Mouse (Mus musculus) liver, embryonic 12.5 days (tissue): Measurements from ENCODE around the gene Rcbtb2. TPM values are rescaled to one million over a fixed set of nuclear protein-coding genes. Genes with fewer than 3 reads are reported as not detected.

Experiments
- ATAC-seq: fragments of 200-750 bp; cut with Nextera tagmentation; 2 replicates; pipeline ENCODE4 v1.8.0; 2017; ENCODE audit warnings: moderate number of reproducible peaks, mild to moderate bottlenecking, moderate library complexity
- H3K27ac ChIP-seq: fragments of 300-500 bp; sonication (generic); 2 replicates; pipeline ENCODE4 v1.5.1; 2016; ENCODE audit warnings: mild to moderate bottlenecking
- H3K27me3 ChIP-seq: fragments of 300-500 bp; sonication (generic); replicated peaks from 2 replicates; pipeline ENCODE4 v1.6.1; 2016; ENCODE audit warnings: mild to moderate bottlenecking, moderate library complexity
- H3K36me3 ChIP-seq: fragments of 300-500 bp; sonication (generic); 2 replicates; pipeline ENCODE4 v1.6.1; 2016; ENCODE audit warnings: mild to moderate bottlenecking, moderate library complexity
- H3K4me1 ChIP-seq: fragments of 300-500 bp; sonication (generic); 2 replicates; pipeline ENCODE4 v1.6.1; 2016
- H3K4me2 ChIP-seq: fragments of 300-500 bp; sonication (generic); 2 replicates; pipeline ENCODE4 v1.6.1; 2016; ENCODE audit warnings: mild to moderate bottlenecking, moderate library complexity
- H3K4me3 ChIP-seq: fragments of 300-500 bp; sonication (generic); 2 replicates; pipeline ENCODE4 v1.5.1; 2016; ENCODE audit warnings: mild to moderate bottlenecking, moderate library complexity
- H3K9ac ChIP-seq: fragments of 300-500 bp; sonication (generic); 2 replicates; pipeline ENCODE4 v1.6.1; 2016; ENCODE audit warnings: mild to moderate bottlenecking, moderate library complexity
- H3K9me3 ChIP-seq: fragments of 300-500 bp; sonication (generic); replicated peaks from 2 replicates; pipeline ENCODE4 v1.6.1; 2016; ENCODE audit warnings: mild to moderate bottlenecking, moderate library complexity
- WGBS: fragments of 180-500 bp; shearing (Covaris S2); methylation state at CpG from one replicate; pipeline ENCODE4 v1.1.7; 2016; ENCODE audit not compliant: insufficient replicate concordance; 5-methylcytosine and 5-hydroxymethylcytosine counted together
- polyA plus RNA-seq: library from polyadenylated mRNA; unstranded; fragments of >200 nt; fragmentation: Nextera tagmentation; extraction: Ambion mirVana; gene quantifications from 2 replicates; pipeline ENCODE4 v1.2.1, GENCODE M21; 2016

Gene Rcbtb2
- polyA plus RNA-seq, 1 experiment from 2014 or later = 28.9 TPM

DNA sequence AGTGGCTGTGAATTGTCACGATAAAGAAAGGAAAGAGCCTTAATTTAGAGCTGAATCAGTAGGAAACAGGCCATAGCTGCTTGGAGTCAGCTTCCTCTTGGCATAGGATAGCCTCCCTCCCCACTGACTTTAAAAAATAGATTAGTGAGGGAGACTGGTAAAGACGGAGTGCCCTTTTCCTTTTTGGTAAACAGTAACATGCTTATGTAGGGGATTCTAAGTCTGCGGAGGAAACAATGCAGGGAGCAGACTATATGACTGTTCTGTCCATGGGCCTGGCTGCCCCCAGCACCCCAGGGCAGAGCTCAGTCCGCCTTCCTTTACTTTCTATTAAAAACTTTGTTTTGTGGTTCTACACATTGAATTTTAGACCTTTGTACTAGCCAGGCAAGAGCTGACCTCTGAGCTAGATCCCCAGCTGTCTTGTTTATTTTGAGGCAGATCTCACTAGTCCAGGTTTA, 56.4 kb downstream of the Rcbtb2 start:
- H3K27me3 ChIP-seq = no peaks in the 10 kb centered on the region
- peak; percentile 58; the same call in 1 of the 2 replicates for ATAC-seq
- H3K4me1 ChIP-seq = peaks cover 43% of the 10 kb centered on the region
- H3K9me3 ChIP-seq = no peaks in the 10 kb centered on the region
- no peak overlapping the region for H3K4me3 ChIP-seq
- H3K27ac ChIP-seq = peak overlapping the region; percentile 69
- H3K4me2 ChIP-seq = no peak overlapping the region
- peaks cover 24% of the 10 kb centered on the region; the same call in 1 of the 2 replicates for H3K36me3 ChIP-seq
- no peak overlapping the region for H3K9ac ChIP-seq
- 40% methylated on average over 4 of the region's 4 CpGs for WGBS

DNA sequence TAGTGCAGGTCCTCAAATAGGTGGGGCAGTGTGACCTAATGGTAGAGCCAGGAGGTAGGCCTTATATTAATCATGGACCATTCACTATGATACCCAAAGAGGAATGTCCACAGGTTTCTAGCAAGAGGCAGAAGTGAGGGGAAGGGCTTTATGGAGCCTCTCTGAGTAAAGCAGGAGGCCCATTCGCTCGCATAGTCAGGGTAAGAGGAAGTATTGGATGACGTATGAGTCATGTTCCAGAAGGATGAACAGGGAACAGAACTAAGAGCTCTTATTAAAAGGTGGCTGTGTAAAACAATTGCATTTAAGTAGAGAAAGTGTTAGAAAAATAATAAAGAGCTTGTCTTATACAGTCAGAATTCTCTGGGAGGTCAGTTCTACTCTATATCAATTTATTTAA, 57.8 kb downstream of the Rcbtb2 start:
- peaks cover 29% of the 10 kb centered on the region; the same call in 1 of the 2 replicates for H3K36me3 ChIP-seq
- no peak overlapping the region for H3K27ac ChIP-seq
- peaks cover 33% of the 10 kb centered on the region for H3K4me1 ChIP-seq
- H3K4me2 ChIP-seq = no peak overlapping the region
- 75% methylated on average over 3 of the region's 3 CpGs for WGBS
- no peak overlapping the region for H3K9ac ChIP-seq
- no peaks in the 10 kb centered on the region for H3K9me3 ChIP-seq
- no peaks in the 10 kb centered on the region for H3K27me3 ChIP-seq
- no peak for ATAC-seq
- no peak overlapping the region for H3K4me3 ChIP-seq

DNA sequence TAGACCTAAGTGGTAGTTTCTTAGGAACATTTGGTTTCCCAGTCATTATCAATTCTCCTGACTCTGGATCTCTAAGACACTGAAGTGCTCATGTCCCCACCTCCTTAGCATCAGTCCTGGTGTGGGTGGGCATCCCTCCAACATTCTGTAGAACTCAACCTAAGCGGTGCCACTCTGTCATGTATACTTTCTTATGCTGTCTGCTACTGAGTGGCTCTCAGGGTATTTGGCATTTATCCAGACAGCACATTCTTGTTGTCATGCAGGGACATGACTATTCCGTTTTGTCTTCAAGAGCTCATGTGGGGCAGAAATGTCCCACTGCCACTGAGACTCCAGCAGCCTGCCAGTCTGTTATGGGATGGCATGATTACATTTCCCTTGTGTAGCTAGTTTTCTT, 58.3 kb downstream of the Rcbtb2 start:
- no peak for ATAC-seq
- H3K4me1 ChIP-seq = peaks cover 28% of the 10 kb centered on the region
- 78% methylated on average over 2 of the region's 2 CpGs for WGBS

DNA sequence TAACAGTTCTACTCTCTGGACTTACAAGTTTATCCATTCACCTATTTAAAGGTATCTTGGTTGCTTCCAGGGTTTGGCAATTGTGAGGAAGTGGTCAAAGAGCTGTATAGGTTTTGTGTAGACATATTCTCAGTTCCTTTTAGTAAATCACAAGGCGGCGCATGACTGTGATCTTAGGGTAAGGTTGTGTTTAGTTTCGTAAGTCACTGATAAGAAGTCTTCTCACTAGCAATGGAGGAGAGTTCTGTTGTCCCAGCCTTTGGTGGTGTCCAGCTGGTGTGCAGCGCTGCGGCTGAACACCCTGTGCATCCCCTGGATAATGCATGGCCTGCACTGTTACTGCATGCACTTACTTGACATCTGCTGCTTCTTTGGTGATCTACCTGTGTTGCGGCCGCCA, 64.0 kb downstream of the Rcbtb2 start:
- ATAC-seq = no peak
- H3K9ac ChIP-seq = no peak overlapping the region
- H3K27ac ChIP-seq = no peak overlapping the region
- no peak overlapping the region for H3K4me2 ChIP-seq
- H3K4me1 ChIP-seq = no peaks in the 10 kb centered on the region
- H3K27me3 ChIP-seq = no peaks in the 10 kb centered on the region
- no peak overlapping the region for H3K4me3 ChIP-seq
- 91% methylated on average over 7 of the region's 7 CpGs for WGBS
- peaks cover 28% of the 10 kb centered on the region for H3K36me3 ChIP-seq
- no peaks in the 10 kb centered on the region for H3K9me3 ChIP-seq

More for the DNA sequence above, 58.3 kb downstream of the Rcbtb2 start:
- peaks cover 30% of the 10 kb centered on the region for H3K36me3 ChIP-seq
- no peaks in the 10 kb centered on the region for H3K9me3 ChIP-seq
- no peak overlapping the region for H3K4me3 ChIP-seq
- no peaks in the 10 kb centered on the region for H3K27me3 ChIP-seq
- no peak overlapping the region for H3K27ac ChIP-seq
- H3K4me2 ChIP-seq = no peak overlapping the region
- H3K9ac ChIP-seq = no peak overlapping the region

DNA sequence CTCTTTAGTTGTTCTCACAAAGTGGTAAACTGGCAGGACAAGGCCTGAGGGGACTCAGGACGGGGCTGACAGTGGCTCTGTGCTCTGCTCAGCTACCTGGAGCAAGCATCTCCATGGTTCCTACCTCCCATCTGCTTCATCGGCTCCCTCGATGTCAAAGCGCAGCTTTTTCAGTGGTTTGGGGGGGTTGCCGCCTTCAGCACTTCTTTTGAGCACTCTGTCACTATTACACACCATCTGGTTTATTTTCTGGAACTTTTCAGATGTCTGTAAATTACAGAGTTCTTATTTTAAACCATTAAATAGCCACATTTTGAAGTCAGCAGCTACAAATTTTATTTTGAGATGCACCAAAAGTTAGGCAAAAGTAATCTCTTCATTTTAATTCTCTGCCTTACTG, 76.2 kb downstream of the Rcbtb2 start:
- ATAC-seq = no peak
- no peaks in the 10 kb centered on the region for H3K9me3 ChIP-seq
- H3K27ac ChIP-seq = no peak overlapping the region
- 71% methylated on average over 5 of the region's 5 CpGs for WGBS
- no peak overlapping the region for H3K4me3 ChIP-seq
- no peak overlapping the region for H3K4me2 ChIP-seq
- H3K36me3 ChIP-seq = peaks cover 73% of the 10 kb centered on the region
- H3K27me3 ChIP-seq = no peaks in the 10 kb centered on the region
- H3K4me1 ChIP-seq = no peaks in the 10 kb centered on the region
- no peak overlapping the region for H3K9ac ChIP-seq

DNA sequence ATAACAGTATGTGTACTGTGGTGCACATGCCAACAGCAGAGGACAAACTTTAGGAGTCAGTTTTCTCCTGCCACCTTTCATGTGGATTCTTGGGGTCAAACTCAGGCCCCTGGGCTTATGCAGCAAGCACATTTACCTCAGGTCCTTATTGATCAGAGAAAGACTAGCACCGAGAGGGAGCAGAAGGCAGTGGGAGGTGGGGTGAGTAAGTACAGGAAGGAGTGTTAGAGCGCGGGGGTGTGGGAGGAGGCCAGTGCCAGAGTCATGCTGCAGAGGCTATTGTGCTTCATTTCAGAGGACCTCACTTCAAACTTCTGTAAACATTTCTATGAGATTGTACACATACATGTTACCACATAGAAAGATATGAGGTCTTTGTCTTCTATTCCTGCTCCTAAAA, 78.6 kb downstream of the Rcbtb2 start:
- Histone ChIP-seq H3K4me2 (no peak overlapping the region), H3K27me3 (no peaks in the 10 kb centered on the region), H3K4me1 (no peaks in the 10 kb centered on the region), H3K4me3 (no peak overlapping the region), H3K27ac (no peak overlapping the region), H3K9ac (no peak overlapping the region), H3K36me3 (peaks cover 71% of the 10 kb centered on the region), H3K9me3 (no peaks in the 10 kb centered on the region)
- no peak for ATAC-seq
- WGBS = 41% methylated on average over 3 of the region's 3 CpGs

DNA sequence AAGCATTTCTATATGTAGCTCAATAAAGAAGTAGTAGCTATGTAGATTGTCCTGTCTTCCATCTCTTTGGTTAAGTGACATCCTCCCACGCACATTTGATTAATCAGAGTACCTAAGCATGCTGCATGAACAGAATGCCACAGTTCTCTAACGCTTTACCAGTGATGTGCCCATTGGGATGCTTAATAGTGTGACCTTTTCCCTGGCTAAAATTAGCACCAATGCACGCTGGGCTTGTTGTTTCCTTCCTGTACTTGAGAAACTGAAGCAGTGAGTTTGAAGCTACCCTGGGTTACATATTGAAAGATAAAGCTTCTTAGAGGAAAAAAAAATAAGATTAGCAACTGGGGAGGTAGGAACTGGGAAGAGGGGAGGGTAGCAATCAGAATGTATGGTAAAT, 81.2 kb downstream of the Rcbtb2 start:
- Histone ChIP-seq H3K36me3 (peaks cover 56% of the 10 kb centered on the region), H3K4me2 (no peak overlapping the region), H3K27ac (no peak overlapping the region), H3K9me3 (no peaks in the 10 kb centered on the region), H3K9ac (no peak overlapping the region), H3K27me3 (no peaks in the 10 kb centered on the region), H3K4me3 (no peak overlapping the region), H3K4me1 (no peaks in the 10 kb centered on the region)
- ATAC-seq = no peak
- 49% methylated on average over 3 of the region's 3 CpGs for WGBS

DNA sequence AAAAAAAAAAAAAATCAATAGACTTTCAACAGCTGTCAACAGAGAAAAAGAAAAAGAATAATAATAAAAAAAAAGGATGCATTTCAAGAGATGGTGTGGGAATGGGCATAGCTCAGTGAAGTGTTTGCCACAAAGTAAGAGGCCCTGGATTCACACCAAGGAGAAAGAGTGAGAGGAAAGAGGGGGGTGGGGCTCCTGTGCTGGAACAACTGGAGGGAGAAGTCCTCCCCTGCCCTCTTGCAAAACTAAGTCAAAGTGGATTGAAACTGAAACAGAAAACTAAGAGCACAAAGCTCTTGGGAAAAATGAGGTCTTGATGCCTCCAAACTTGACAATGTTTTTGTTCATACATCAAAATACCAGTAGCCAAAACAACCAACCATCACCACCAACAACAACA, 86.4 kb downstream of the Rcbtb2 start:
- ATAC-seq = no peak
- no peak overlapping the region for H3K4me3 ChIP-seq
- no peaks in the 10 kb centered on the region for H3K9me3 ChIP-seq
- peaks cover 56% of the 10 kb centered on the region for H3K36me3 ChIP-seq
- no peak overlapping the region for H3K27ac ChIP-seq
- peaks cover 3% of the 10 kb centered on the region for H3K4me1 ChIP-seq
- H3K27me3 ChIP-seq = no peaks in the 10 kb centered on the region
- no peak overlapping the region for H3K4me2 ChIP-seq
- no peak overlapping the region for H3K9ac ChIP-seq

DNA sequence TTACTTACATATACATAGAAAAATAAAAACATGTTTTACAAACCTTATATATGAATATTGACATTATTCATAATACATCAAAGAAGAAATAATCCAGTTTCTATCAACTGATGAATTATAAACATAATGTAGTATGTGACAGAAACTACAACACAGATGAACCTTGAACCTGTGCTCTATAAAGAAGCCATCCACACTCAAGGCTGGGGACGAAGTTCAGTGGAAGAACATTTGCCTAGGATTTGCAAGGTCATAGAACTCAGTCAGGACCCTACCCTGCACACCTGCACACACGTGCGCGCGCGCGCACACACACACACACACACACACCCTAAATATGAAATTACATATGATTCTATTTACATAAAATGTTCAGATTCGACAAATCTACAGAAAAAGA, 87.4 kb downstream of the Rcbtb2 start:
- Histone ChIP-seq H3K27ac (no peak overlapping the region), H3K4me1 (peaks cover 3% of the 10 kb centered on the region), H3K4me3 (no peak overlapping the region), H3K36me3 (peaks cover 57% of the 10 kb centered on the region), H3K4me2 (no peak overlapping the region), H3K27me3 (no peaks in the 10 kb centered on the region), H3K9ac (no peak overlapping the region), H3K9me3 (no peaks in the 10 kb centered on the region)
- ATAC-seq = no peak
- WGBS = 93% methylated on average over 8 of the region's 8 CpGs

DNA sequence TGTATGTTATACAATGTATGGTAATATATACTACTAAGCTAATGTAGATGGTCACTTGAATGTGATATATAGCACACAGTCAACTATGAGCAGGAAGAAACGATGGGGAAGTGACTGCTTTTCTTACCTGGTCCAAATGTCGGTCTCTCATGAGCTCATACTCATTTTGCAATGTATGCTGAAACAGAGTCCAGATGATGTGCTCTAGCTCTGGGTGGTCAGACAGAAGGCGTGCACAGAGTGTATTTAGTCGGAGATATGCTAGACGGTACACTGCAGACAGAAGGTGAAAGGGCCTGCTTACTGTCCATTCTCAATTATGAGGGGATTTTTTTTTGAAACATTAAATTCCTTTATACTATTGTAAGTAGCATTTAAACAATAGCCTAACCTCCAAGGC, 88.6 kb downstream of the Rcbtb2 start:
- no peak overlapping the region for H3K27ac ChIP-seq
- H3K27me3 ChIP-seq = no peaks in the 10 kb centered on the region
- H3K4me1 ChIP-seq = peaks cover 3% of the 10 kb centered on the region
- H3K9ac ChIP-seq = no peak overlapping the region
- H3K4me3 ChIP-seq = no peak overlapping the region
- peaks cover 60% of the 10 kb centered on the region for H3K36me3 ChIP-seq
- 84% methylated on average over 5 of the region's 5 CpGs for WGBS
- no peak overlapping the region for H3K4me2 ChIP-seq
- ATAC-seq = no peak
- no peaks in the 10 kb centered on the region for H3K9me3 ChIP-seq

DNA sequence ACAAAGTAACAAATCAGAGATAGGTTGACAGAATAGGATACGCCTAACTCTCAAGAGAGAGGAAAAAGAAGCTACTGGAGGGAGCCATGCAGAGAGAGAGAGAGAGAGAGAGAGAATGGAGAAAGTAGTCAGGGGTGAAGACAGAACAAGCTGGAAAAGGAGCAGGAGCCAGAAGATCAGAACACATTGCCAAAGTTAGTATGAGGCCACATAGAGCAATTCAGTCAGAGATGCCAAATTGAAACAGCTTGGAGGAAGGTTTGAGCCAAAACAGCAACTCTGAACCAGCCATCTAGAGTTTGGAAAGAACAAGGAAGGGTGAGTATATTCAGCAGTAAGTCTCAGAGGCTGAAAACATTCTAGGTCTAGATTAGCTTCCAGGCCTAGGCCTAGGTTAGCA, 94.2 kb downstream of the Rcbtb2 start:
- WGBS = 78% methylated on average over 1 of the region's 1 CpGs
- no peaks in the 10 kb centered on the region for H3K27me3 ChIP-seq
- H3K27ac ChIP-seq = no peak overlapping the region
- ATAC-seq = no peak
- no peaks in the 10 kb centered on the region for H3K9me3 ChIP-seq
- H3K36me3 ChIP-seq = peaks cover 42% of the 10 kb centered on the region
- no peak overlapping the region for H3K4me3 ChIP-seq
- no peaks in the 10 kb centered on the region for H3K4me1 ChIP-seq
- H3K9ac ChIP-seq = no peak overlapping the region
- no peak overlapping the region for H3K4me2 ChIP-seq

DNA sequence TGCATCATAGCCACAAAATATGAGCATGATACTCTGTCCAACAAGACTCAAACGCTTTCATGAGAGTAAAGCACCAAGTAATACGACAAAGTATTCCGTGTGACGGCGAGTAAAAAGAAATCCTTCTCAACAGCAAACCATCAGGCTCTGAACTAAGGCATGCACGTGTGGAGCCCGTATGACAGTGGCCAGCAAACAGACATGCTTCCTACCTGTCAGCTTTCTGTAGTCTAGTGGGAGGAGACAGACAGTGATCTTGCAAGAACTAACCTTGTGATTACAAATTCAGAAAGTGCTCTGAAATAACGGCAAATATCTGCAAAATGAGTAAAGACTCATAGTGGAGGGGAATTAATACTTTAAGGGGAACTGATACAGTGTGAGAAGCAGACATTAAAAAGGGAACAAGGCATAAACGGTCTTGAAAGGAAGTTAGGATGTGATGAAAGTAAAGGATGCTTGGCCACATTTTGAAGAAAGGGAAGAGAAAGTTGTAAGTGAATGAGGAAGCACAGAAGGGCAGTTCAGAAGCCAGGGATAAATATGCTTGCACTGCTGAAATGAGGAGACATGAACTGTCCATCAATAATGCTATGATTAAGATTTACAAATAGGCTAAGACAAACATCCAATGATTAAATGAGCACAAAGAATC, 99.6 kb downstream of the Rcbtb2 start:
- WGBS = 68% methylated on average over 9 of the region's 9 CpGs

DNA sequence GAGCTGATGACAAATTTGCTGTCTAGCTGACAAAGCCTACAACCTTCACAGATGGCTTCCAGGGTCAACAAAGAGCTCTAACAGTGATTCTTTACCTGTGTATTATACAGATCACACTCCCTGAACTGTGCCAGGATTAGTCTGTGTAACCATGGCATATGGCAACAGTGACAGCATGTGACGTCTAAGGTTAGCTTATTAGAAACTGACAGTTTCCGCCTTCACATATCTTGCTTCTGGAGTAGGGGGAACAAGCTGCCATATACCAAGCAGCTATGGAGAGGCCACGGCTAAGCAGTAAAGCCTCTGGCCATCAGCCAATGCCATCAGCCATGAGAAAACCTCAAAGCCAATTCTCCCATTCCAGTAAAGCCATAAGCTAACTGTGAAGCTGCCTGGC, 103.5 kb downstream of the Rcbtb2 start:
- ATAC-seq = no peak
- no peak overlapping the region for H3K27ac ChIP-seq
- 73% methylated on average over 3 of the region's 3 CpGs for WGBS

More for the DNA sequence above, 99.6 kb downstream of the Rcbtb2 start:
- no peaks in the 10 kb centered on the region for H3K9me3 ChIP-seq
- H3K36me3 ChIP-seq = no peaks in the 10 kb centered on the region
- no peak overlapping the region for H3K27ac ChIP-seq
- no peak overlapping the region for H3K4me3 ChIP-seq
- no peak overlapping the region for H3K9ac ChIP-seq
- no peak overlapping the region for H3K4me2 ChIP-seq
- H3K4me1 ChIP-seq = no peaks in the 10 kb centered on the region; the same call in 1 of the 2 replicates
- no peak for ATAC-seq
- H3K27me3 ChIP-seq = no peaks in the 10 kb centered on the region

More for the DNA sequence above, 103.5 kb downstream of the Rcbtb2 start:
- Histone ChIP-seq H3K9me3 (no peaks in the 10 kb centered on the region), H3K36me3 (peaks cover 14% of the 10 kb centered on the region), H3K9ac (no peak overlapping the region), H3K4me3 (no peak overlapping the region), H3K4me2 (no peak overlapping the region), H3K4me1 (no peaks in the 10 kb centered on the region; the same call in 1 of the 2 replicates), H3K27me3 (no peaks in the 10 kb centered on the region)
